Mouse (Mus musculus) heart, embryonic 10.5 days (tissue): ENCODE measurements around the gene Cib1. TPM values are rescaled to one million over a fixed set of nuclear protein-coding genes. Genes with fewer than 3 reads are reported as not detected.

ENCODE experiments used
- DNase-seq: peaks from one replicate; pipeline ENCODE4 v3.0.0-alpha.2; 2017; ENCODE audit warnings: low spot score
- H3K27ac ChIP-seq: fragments of 300-500 bp; sonication (generic); 2 replicates; pipeline ENCODE4 v1.5.1; 2016; ENCODE audit warnings: mild to moderate bottlenecking
- H3K27me3 ChIP-seq: fragments of 300-500 bp; sonication (generic); 2 replicates; pipeline ENCODE4 v1.6.1; 2016; ENCODE audit warnings: mild to moderate bottlenecking; ENCODE audit not compliant: poor library complexity, insufficient read depth, severe bottlenecking
- H3K36me3 ChIP-seq: fragments of 300-500 bp; sonication (generic); 2 replicates; pipeline ENCODE4 v1.6.1; 2016; ENCODE audit warnings: mild to moderate bottlenecking, moderate library complexity
- H3K4me1 ChIP-seq: fragments of 300-500 bp; sonication (generic); 2 replicates; pipeline ENCODE4 v1.6.1; 2016; ENCODE audit warnings: mild to moderate bottlenecking
- H3K4me3 ChIP-seq: fragments of 300-500 bp; sonication (generic); 2 replicates; pipeline ENCODE4 v1.5.1; 2016; ENCODE audit warnings: mild to moderate bottlenecking, moderate library complexity
- H3K9me3 ChIP-seq: fragments of 300-500 bp; sonication (generic); 2 replicates; pipeline ENCODE4 v1.6.1; 2016; ENCODE audit warnings: mild to moderate bottlenecking, moderate library complexity
- WGBS: fragments of 180-500 bp; shearing (Covaris S2); methylation state at CpG from one replicate; pipeline ENCODE4 v1.1.7; 2016; 5-methylcytosine and 5-hydroxymethylcytosine counted together
- polyA plus RNA-seq: library from polyadenylated mRNA; unstranded; fragments of >200 nt; fragmentation: Nextera tagmentation; extraction: Ambion mirVana; gene quantifications from 2 replicates; pipeline ENCODE4 v1.2.1, GENCODE M21; 2016

Gene Cib1
- polyA plus RNA-seq, 1 experiment from 2014 or later: 74.9 TPM

DNA sequence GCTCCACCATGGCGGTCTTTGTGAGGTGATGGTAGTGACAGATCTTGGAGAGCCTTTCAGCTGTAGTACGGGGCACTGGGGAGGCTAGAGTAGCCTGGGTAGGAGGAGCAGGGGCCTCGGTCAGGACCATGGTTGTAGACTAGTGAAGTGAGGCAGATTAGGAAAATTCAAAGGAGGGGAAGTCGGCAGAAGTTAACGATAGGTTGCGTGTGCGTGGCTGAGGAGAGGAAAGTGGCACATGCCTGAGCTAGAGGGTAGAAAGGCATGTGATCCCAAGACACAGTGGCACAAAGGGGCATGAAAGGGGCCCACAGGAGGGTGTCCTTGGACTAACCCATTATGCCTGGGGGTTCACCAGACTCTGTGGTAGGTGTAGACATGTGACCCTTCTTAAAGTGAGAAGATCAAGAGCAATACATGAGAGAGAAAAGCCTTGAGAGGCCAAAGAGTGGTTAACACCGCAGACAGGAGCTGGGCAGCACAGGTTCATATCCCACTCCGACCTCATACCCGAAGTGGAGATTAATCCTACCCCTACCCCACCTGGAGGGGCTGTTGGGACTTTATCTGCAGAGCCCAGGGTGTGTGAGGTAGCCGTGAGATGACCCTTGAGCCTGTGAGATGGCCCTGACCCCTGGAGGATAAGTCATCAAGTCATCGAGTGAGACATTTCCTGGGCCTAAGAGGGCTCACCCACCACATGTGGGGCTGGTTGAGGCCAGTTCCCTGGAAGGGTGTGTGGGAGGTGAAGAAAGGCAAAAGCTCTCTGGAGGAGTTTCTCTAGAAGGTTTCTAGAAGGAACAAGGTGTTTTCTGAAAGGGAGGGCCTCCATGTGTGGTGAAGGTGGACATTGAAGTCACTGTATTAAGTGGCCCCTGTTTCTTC lies 26.7 kb downstream of the Cib1 start:
- Histone ChIP-seq H3K4me1 (peaks cover 63% of the 10 kb centered on the region), H3K36me3 (peaks cover 8% of the 10 kb centered on the region; the same call in 1 of the 2 replicates), H3K27ac (no peak overlapping the region), H3K4me3 (no peak overlapping the region), H3K9me3 (no peaks in the 10 kb centered on the region), H3K27me3 (no peaks in the 10 kb centered on the region)
- DNase-seq: no peak
- 82% methylated on average over 12 of the region's 12 CpGs for WGBS

DNA sequence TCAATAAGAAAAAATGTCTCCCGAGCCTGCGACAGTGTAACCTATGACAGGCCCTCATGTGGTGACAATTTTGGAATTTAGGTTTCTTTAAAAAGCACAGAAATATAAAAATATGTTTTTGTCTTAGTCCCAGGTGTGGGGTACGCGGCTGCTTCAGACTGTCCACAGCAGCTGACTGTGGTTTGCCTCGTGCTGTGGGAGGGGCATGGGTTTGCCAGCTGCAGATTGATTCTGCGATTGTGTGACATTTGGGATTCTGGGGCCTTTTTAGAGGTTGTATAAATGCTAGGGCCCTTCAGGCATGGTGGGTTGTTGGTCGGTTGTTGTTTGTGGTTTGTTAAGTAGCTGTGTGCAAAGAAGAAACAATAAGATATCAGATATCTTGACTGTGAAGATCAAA lies 27.7 kb downstream of the Cib1 start:
- Histone ChIP-seq H3K4me1 (peaks cover 63% of the 10 kb centered on the region), H3K36me3 (peaks cover 8% of the 10 kb centered on the region; the same call in 1 of the 2 replicates), H3K9me3 (no peaks in the 10 kb centered on the region), H3K27me3 (no peaks in the 10 kb centered on the region), H3K27ac (no peak overlapping the region), H3K4me3 (no peak overlapping the region)
- 89% methylated on average over 7 of the region's 7 CpGs for WGBS
- no peak for DNase-seq

DNA sequence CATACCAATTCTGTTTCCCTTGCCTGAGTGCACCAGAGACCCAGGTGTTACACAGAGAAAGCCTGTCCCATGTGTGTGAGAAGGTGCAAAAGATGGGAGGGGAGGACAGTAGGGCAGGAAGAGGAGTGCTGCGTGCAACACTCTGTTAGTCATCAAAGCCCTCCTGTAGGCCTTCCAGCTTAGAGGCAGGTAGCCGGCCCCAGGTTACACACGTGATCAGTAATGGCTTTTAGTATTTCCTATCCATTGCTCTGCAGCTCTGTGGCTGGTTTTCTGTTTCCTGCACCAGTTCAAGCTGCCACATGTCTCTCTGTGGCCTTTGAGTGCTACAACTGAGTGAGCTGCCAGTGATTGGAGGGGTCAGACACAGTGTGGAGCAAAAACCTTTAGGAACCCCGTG lies 28.3 kb downstream of the Cib1 start:
- peak overlapping the region; percentile 18; the same call in 1 of the 2 replicates for H3K27ac ChIP-seq
- H3K4me3 ChIP-seq: no peak overlapping the region
- H3K4me1 ChIP-seq: peaks cover 62% of the 10 kb centered on the region
- H3K27me3 ChIP-seq: no peaks in the 10 kb centered on the region
- no peak for DNase-seq
- peaks cover 8% of the 10 kb centered on the region; the same call in 1 of the 2 replicates for H3K36me3 ChIP-seq
- 68% methylated on average over 4 of the region's 4 CpGs for WGBS
- H3K9me3 ChIP-seq: no peaks in the 10 kb centered on the region

DNA sequence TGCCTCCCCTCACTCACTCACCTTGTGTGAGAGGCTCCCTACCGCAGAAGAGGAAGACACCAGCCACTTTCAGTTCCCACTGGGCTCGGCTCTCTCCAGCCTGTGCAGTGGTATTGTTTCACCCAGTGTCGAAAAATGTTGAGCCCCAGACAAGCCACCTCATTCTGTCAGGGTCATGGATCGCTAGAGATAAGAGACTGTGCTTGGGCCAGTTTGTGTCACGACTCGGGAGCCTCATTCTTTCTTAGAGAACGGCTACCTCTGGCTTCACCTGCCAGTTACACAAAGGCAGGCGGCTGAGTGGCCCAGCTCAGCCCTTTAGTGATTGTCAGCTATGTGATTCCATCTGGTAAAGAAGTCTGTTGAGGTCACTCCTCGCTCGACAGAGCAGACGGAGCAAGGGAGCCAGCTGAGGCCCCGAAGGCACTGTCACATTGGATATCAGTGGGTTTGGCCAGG lies 28.9 kb downstream of the Cib1 start:
- Histone ChIP-seq H3K9me3 (no peaks in the 10 kb centered on the region), H3K4me1 (peaks cover 62% of the 10 kb centered on the region), H3K4me3 (no peak overlapping the region), H3K27me3 (no peaks in the 10 kb centered on the region), H3K27ac (peak overlapping the region; percentile 24; the same call in 1 of the 2 replicates), H3K36me3 (peaks cover 8% of the 10 kb centered on the region; the same call in 1 of the 2 replicates)
- WGBS: 53% methylated on average over 12 of the region's 12 CpGs
- no peak for DNase-seq

DNA sequence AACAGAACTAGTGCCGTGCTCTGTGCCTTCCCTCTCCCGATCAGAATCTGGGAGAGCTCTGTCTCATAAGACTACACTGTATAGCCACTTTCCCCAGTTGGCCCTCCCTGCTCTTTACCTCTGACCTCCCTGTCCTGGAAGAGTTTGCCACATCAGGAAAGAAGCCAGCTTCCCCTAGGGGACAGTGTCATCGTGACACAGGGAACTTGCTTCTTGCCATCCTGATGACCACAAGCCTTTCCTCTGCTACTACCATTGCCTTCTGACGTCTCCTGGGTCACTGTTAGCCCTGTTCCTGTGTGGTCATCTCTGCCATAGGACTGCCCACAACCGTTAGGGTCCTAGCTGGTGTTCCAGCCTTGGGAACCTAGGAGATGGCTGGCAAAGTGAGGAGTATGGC lies 29.7 kb downstream of the Cib1 start:
- peaks cover 8% of the 10 kb centered on the region; the same call in 1 of the 2 replicates for H3K36me3 ChIP-seq
- no peak overlapping the region for H3K4me3 ChIP-seq
- 83% methylated on average over 5 of the region's 5 CpGs for WGBS
- H3K9me3 ChIP-seq: no peaks in the 10 kb centered on the region
- no peaks in the 10 kb centered on the region for H3K27me3 ChIP-seq
- H3K27ac ChIP-seq: no peak overlapping the region
- H3K4me1 ChIP-seq: peaks cover 55% of the 10 kb centered on the region
- DNase-seq: no peak

DNA sequence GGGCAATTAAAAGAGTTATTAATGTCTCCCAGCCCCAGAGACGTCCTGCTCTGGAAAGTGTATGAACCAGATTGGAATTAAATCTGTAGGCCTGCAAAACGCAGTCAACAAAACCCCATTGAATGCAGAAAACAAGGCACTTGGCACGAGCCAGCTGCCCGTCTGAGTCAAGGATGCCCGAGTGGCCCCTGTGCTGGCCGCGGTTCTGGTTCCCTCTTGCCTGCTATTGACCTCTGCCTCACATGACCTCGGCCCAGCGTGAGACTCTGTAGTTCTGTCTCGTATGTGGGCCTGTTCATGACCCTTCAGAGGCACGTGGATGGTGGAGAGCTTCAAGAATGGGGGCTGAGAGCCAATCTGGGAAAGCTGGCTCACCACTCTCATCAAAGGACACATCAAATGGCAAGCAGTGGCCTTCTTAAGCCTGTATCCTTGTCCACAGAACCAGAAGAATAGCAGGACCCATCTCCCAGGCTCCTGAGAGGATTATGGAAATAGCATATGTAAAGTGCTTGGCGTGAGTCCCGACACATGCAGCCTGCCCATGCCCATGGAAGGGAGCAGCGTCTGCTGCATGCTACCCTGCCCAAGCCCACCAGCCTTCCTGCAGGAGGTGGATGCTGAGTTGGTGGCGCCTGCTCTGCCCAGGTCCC lies 30.6 kb downstream of the Cib1 start:
- no peaks in the 10 kb centered on the region for H3K9me3 ChIP-seq
- H3K27ac ChIP-seq: no peak overlapping the region
- H3K4me3 ChIP-seq: no peak overlapping the region
- peaks cover 54% of the 10 kb centered on the region for H3K4me1 ChIP-seq
- H3K27me3 ChIP-seq: no peaks in the 10 kb centered on the region
- H3K36me3 ChIP-seq: peaks cover 8% of the 10 kb centered on the region; the same call in 1 of the 2 replicates
- DNase-seq: no peak
- WGBS: 93% methylated on average over 15 of the region's 15 CpGs

DNA sequence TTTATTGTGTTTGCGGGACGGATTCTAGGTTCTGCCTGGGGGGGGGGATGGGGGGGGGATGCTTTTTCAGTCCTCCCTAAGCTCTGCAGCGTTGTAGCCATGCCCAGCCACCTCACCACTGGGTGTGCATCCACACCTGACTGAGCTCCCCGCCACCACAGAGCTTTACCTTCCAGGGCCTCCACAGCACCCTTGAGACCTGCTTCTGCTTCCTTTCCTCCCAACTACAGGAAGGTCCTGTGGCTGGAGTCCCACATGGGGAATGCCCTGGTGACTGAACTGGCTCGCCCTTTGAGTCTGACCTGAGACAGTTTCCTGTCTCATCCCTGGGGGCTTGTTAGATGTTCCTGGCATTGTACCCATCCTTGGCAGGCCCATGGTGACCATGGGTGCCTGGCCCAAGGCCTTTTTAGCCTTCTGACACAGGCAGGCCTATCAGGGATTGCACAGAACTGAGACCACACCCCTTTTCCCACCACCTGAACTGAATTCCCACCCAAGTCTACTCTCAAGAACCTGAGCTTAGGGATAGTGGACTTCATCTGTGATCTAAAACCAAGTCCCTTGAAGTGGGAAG lies 31.6 kb downstream of the Cib1 start:
- H3K27ac ChIP-seq: no peak overlapping the region
- no peak overlapping the region for H3K4me3 ChIP-seq
- peaks cover 46% of the 10 kb centered on the region for H3K4me1 ChIP-seq
- WGBS: 88% methylated on average over 5 of the region's 5 CpGs
- peaks cover 8% of the 10 kb centered on the region; the same call in 1 of the 2 replicates for H3K36me3 ChIP-seq
- no peak for DNase-seq
- H3K9me3 ChIP-seq: no peaks in the 10 kb centered on the region
- H3K27me3 ChIP-seq: no peaks in the 10 kb centered on the region

DNA sequence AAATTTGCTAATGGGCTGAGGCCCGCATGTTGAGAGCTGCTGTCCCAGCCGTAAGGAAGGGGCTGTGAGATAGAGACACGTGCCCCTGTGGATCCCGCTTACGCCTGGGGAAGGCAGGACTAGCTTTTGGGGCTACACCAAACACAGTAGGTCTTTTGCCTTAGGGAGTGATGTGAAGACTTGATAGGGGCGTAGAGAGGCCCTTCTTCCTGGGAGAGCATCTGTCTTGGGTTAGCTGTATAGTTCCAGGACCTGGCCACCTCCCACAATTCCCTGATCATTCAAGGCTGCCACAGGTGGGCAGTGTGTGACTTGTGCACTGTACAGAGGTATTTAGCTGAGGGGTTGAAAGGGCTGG lies 32.0 kb downstream of the Cib1 start:
- Histone ChIP-seq H3K27me3 (no peaks in the 10 kb centered on the region), H3K27ac (no peak overlapping the region), H3K4me1 (peaks cover 41% of the 10 kb centered on the region), H3K4me3 (no peak overlapping the region), H3K36me3 (peaks cover 8% of the 10 kb centered on the region; the same call in 1 of the 2 replicates), H3K9me3 (no peaks in the 10 kb centered on the region)
- DNase-seq: no peak
- 83% methylated on average over 6 of the region's 6 CpGs for WGBS

DNA sequence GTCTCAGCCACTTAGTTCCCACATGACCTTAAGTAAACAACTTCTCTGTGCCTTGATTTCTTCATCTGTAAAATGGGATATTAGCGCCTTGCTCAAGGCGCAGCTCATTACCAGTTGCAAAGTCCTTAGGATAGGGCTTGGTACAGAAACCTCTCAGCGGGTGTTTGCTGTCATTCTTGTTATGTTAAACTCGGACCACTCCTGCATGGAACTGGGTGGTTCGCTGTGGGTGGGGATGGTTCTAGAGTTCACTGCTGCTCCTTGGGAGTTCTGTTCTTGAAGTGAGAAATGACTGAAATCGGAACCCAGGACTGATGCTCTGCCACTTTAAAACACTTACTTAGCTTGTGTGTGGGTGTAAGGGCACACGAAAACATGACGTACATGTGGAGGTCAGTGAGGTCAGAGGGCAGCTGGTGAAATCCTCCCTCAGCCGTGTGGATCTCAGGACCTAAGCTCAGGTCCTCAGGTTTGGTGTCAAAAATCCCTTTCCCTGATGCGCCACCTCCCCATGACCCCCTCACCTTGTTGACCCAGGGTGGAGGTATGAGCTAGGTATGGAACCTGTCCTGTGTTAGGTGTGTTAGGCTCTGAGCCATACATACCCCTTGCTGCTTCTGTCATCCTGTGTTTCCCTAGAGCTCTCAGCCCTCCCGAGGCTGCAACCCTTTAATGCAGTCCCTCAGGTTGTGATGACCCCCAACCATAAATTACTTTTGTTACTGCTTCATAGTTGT lies 32.6 kb downstream of the Cib1 start:
- WGBS: 76% methylated on average over 11 of the region's 11 CpGs
- Histone ChIP-seq H3K4me3 (no peak overlapping the region), H3K27ac (no peak overlapping the region), H3K4me1 (peaks cover 39% of the 10 kb centered on the region), H3K27me3 (no peaks in the 10 kb centered on the region), H3K36me3 (peaks cover 8% of the 10 kb centered on the region; the same call in 1 of the 2 replicates), H3K9me3 (no peaks in the 10 kb centered on the region)
- DNase-seq: no peak

DNA sequence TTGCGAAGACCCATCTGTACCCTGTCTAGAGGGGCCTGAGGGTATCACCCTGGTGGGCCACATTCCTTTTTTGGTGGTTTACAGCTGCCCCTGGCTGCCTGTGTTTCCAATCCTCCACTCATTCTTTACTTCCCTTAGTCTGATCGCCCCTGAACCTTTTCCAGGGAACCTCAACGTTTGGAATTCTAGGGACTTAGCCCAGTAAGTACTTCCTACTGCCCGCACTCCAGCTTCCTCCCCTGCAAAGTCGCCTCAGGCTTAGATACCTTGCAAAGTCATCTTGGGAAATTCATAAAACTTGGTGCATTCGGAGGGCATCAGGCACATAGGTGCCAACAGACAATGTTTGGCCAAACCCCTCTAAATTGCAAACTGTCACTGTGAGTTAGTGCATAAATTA lies 33.3 kb downstream of the Cib1 start:
- peaks cover 8% of the 10 kb centered on the region; the same call in 1 of the 2 replicates for H3K36me3 ChIP-seq
- no peak for DNase-seq
- peaks cover 40% of the 10 kb centered on the region for H3K4me1 ChIP-seq
- peak overlapping the region; percentile 91; the same call in 1 of the 2 replicates for H3K27ac ChIP-seq
- no peaks in the 10 kb centered on the region for H3K27me3 ChIP-seq
- peak overlapping the region; percentile 80 for H3K4me3 ChIP-seq
- 42% methylated on average over 6 of the region's 6 CpGs for WGBS
- H3K9me3 ChIP-seq: no peaks in the 10 kb centered on the region

DNA sequence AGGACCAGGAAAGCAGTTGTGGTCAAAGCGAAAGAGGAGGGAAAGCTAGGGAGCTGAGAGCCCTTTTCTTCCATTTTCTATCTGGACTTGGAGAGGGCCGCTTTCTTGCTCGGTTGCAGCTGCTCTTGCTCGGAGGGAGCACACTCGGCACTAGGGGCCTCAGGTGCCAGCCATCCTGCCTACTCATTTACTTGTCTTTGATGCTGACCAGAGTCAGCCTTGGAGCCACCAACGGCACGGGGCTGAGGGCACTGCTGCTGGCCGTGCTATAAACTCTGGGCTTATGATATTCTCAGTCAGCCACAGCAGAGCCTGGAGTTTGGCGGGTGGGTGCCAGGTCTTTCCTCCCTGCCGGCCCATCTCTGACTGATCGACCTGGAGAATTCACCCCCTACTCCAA lies 33.8 kb downstream of the Cib1 start:
- Histone ChIP-seq H3K27me3 (no peaks in the 10 kb centered on the region), H3K27ac (peak overlapping the region; percentile 91), H3K9me3 (no peaks in the 10 kb centered on the region), H3K36me3 (peaks cover 8% of the 10 kb centered on the region; the same call in 1 of the 2 replicates), H3K4me1 (peaks cover 42% of the 10 kb centered on the region), H3K4me3 (peak overlapping the region; percentile 80)
- 2% methylated on average over 11 of the region's 11 CpGs for WGBS
- DNase-seq: no peak
